Mouse (Mus musculus) hindbrain, embryonic 14.5 days (tissue): ENCODE results near the gene Ankrd34a. TPM values are rescaled to one million over a fixed set of nuclear protein-coding genes. Genes with fewer than 3 reads are reported as not detected.
A peak's percentile ranks its signal among the peaks of the same experiment; 100 is the strongest.

Experiments used
- ATAC-seq: fragments of 200-750 bp; cut with Nextera tagmentation; 2 replicates; pipeline ENCODE4 v1.8.0; 2017; ENCODE audit warnings: moderate number of reproducible peaks, mild to moderate bottlenecking, moderate TSS enrichment, moderate library complexity; ENCODE audit not compliant: low FRiP score
- DNase-seq: peaks from one replicate; pipeline ENCODE4 v3.0.0-alpha.2; 2015; ENCODE audit warnings: low spot score
- H3K27ac ChIP-seq: fragments of 300-500 bp; sonication (generic); 2 replicates; pipeline ENCODE4 v1.5.1; 2014; ENCODE audit warnings: mild to moderate bottlenecking, moderate library complexity
- H3K27me3 ChIP-seq: fragments of 300-500 bp; sonication (generic); 2 replicates; pipeline ENCODE4 v1.6.1; 2014; ENCODE audit warnings: mild to moderate bottlenecking, low read length, mixed read lengths; ENCODE audit not compliant: control insufficient read depth, insufficient read depth
- H3K36me3 ChIP-seq: fragments of 300-500 bp; sonication (generic); replicated peaks from 2 replicates; pipeline ENCODE4 v1.6.1; 2014; ENCODE audit not compliant: control insufficient read depth, insufficient read depth
- H3K4me1 ChIP-seq: fragments of 300-500 bp; sonication (generic); replicated peaks from 2 replicates; pipeline ENCODE4 v1.6.1; 2014; ENCODE audit warnings: antibody characterized with exemption, low read length, mixed read lengths; ENCODE audit not compliant: control insufficient read depth, insufficient read depth
- H3K4me2 ChIP-seq: fragments of 300-500 bp; sonication (generic); replicated peaks from 2 replicates; pipeline ENCODE4 v1.6.1; 2014; ENCODE audit warnings: mild to moderate bottlenecking, moderate library complexity
- H3K4me3 ChIP-seq: fragments of 300-500 bp; sonication (generic); replicated peaks from 2 replicates; pipeline ENCODE4 v1.5.1; 2014; ENCODE audit warnings: mild to moderate bottlenecking, low read length
- H3K9ac ChIP-seq: fragments of 300-500 bp; sonication (generic); 2 replicates; pipeline ENCODE4 v1.6.1; 2014
- H3K9me3 ChIP-seq: fragments of 300-500 bp; sonication (generic); 2 replicates; pipeline ENCODE4 v1.6.1; 2016; ENCODE audit warnings: low read length; ENCODE audit not compliant: control insufficient read depth
- WGBS: fragments of 180-500 bp; shearing (Covaris S2); extraction: QIAGEN DNeasy Blood & Tissue Kit; methylation state at CpG from one replicate; pipeline ENCODE4 v1.1.7; 2014; 5-methylcytosine and 5-hydroxymethylcytosine counted together
- polyA plus RNA-seq: library from polyadenylated mRNA; unstranded; fragments of >200 nt; fragmentation: Nextera tagmentation; extraction: Ambion mirVana; gene quantifications from 2 replicates; pipeline ENCODE4 v1.2.1, GENCODE M21; 2014

Gene Ankrd34a
- polyA plus RNA-seq, 1 experiment from 2014 or later, result 17.5 TPM

GRCm38 (mm10) chr3:96576690-96577541 lies 19.5 kb upstream of the Ankrd34a start, which contains the start of gene Gm16253:
TSS of gene Gm16253 (plus strand) at chr3:96576984.
- Histone ChIP-seq H3K36me3 (0 out of 2 replicates have a peak, but pooled peaks cover 4% of the 10 kb centered on the region), H3K9ac (no peak within 1 kb of the TSS), H3K4me2 (peak within 1 kb of the TSS; percentile 47), H3K4me3 (peak within 1 kb of the TSS; percentile 6; the same call in 1 of the 2 replicates), H3K27ac (peak within 1 kb of the TSS; percentile 64), H3K27me3 (0 out of 2 replicates have a peak, but pooled peaks cover 2% of the 10 kb centered on the region), H3K4me1 (peaks cover 14% of the 10 kb centered on the region; the same call in 1 of the 2 replicates), H3K9me3 (no peaks in the 10 kb centered on the region)
- peak; percentile 81 for DNase-seq
- WGBS, result 26% methylated on average over 17 of the region's 17 CpGs
- peak; percentile 85 for ATAC-seq

GRCm38 (mm10) chr3:96577566-96577965 lies 18.9 kb upstream of the Ankrd34a start:
- H3K4me1 ChIP-seq, result peaks cover 14% of the 10 kb centered on the region; the same call in 1 of the 2 replicates
- no peak overlapping the region for H3K9ac ChIP-seq
- H3K4me3 ChIP-seq, result no peak overlapping the region
- no peak for ATAC-seq
- DNase-seq, result no peak
- 0 out of 2 replicates have a peak, but pooled peaks cover 4% of the 10 kb centered on the region for H3K36me3 ChIP-seq
- 0 out of 2 replicates have a peak, but pooled peaks cover 2% of the 10 kb centered on the region for H3K27me3 ChIP-seq
- no peaks in the 10 kb centered on the region for H3K9me3 ChIP-seq
- 76% methylated on average over 4 of the region's 4 CpGs for WGBS
- no peak overlapping the region for H3K4me2 ChIP-seq
- 0 out of 2 replicates have a peak overlapping the region, but pooled peaks have one; percentile 60 for H3K27ac ChIP-seq

- Histone ChIP-seq H3K9ac (no peak overlapping the region), H3K4me2 (no peak overlapping the region)
- WGBS, result 79% methylated on average over 12 of the region's 12 CpGs
Measured at GRCm38 (mm10) chr3:96578561-96579238, 17.7 kb upstream of the Ankrd34a start.

GRCm38 (mm10) chr3:96579239-96579750 lies 17.1 kb upstream of the Ankrd34a start:
- peaks cover 14% of the 10 kb centered on the region; the same call in 1 of the 2 replicates for H3K4me1 ChIP-seq
- 0 out of 2 replicates have a peak, but pooled peaks cover 4% of the 10 kb centered on the region for H3K36me3 ChIP-seq
- 79% methylated on average over 4 of the region's 4 CpGs for WGBS
- no peak overlapping the region for H3K4me3 ChIP-seq
- no peak overlapping the region for H3K27ac ChIP-seq
- H3K4me2 ChIP-seq, result no peak overlapping the region
- no peak overlapping the region for H3K9ac ChIP-seq
- H3K27me3 ChIP-seq, result 0 out of 2 replicates have a peak, but pooled peaks cover 2% of the 10 kb centered on the region
- no peak for ATAC-seq
- DNase-seq, result no peak
- H3K9me3 ChIP-seq, result no peaks in the 10 kb centered on the region

More at GRCm38 (mm10) chr3:96578561-96579238, 17.7 kb upstream of the Ankrd34a start:
- no peak overlapping the region for H3K27ac ChIP-seq
- H3K9me3 ChIP-seq, result no peaks in the 10 kb centered on the region
- 0 out of 2 replicates have a peak, but pooled peaks cover 4% of the 10 kb centered on the region for H3K36me3 ChIP-seq
- 0 out of 2 replicates have a peak, but pooled peaks cover 2% of the 10 kb centered on the region for H3K27me3 ChIP-seq
- DNase-seq, result no peak
- no peak for ATAC-seq
- peaks cover 14% of the 10 kb centered on the region; the same call in 1 of the 2 replicates for H3K4me1 ChIP-seq
- no peak overlapping the region for H3K4me3 ChIP-seq

GRCm38 (mm10) chr3:96579885-96580454 lies 16.5 kb upstream of the Ankrd34a start:
- Histone ChIP-seq H3K9ac (peak overlapping the region; percentile 58), H3K27ac (no peak overlapping the region), H3K4me3 (peak overlapping the region; percentile 21), H3K4me1 (peaks cover 14% of the 10 kb centered on the region; the same call in 1 of the 2 replicates), H3K9me3 (no peaks in the 10 kb centered on the region), H3K4me2 (peak overlapping the region; percentile 55), H3K27me3 (0 out of 2 replicates have a peak, but pooled peaks cover 2% of the 10 kb centered on the region), H3K36me3 (0 out of 2 replicates have a peak, but pooled peaks cover 4% of the 10 kb centered on the region)
- WGBS, result 9% methylated on average over 15 of the region's 16 CpGs
- peak; percentile 79 for ATAC-seq
- DNase-seq, result peak; percentile 93

GRCm38 (mm10) chr3:96581141-96581540 lies 15.3 kb upstream of the Ankrd34a start:
- 53% methylated on average over 6 of the region's 6 CpGs for WGBS
- no peak for ATAC-seq
- no peak overlapping the region for H3K27ac ChIP-seq
- peaks cover 14% of the 10 kb centered on the region; the same call in 1 of the 2 replicates for H3K4me1 ChIP-seq
- H3K4me3 ChIP-seq, result no peak overlapping the region
- no peaks in the 10 kb centered on the region for H3K9me3 ChIP-seq
- H3K4me2 ChIP-seq, result 0 out of 2 replicates have a peak overlapping the region, but pooled peaks have one; percentile 55
- H3K9ac ChIP-seq, result peak overlapping the region; percentile 58; the same call in 1 of the 2 replicates
- H3K36me3 ChIP-seq, result 0 out of 2 replicates have a peak, but pooled peaks cover 4% of the 10 kb centered on the region
- 0 out of 2 replicates have a peak, but pooled peaks cover 2% of the 10 kb centered on the region for H3K27me3 ChIP-seq
- no peak for DNase-seq

GRCm38 (mm10) chr3:96581771-96582515 lies 14.5 kb upstream of the Ankrd34a start:
- WGBS, result 87% methylated on average over 16 of the region's 16 CpGs
- no peak overlapping the region for H3K27ac ChIP-seq
- H3K9me3 ChIP-seq, result no peaks in the 10 kb centered on the region
- H3K4me2 ChIP-seq, result no peak overlapping the region
- DNase-seq (no peak), ATAC-seq (no peak)
- H3K36me3 ChIP-seq, result 0 out of 2 replicates have a peak, but pooled peaks cover 4% of the 10 kb centered on the region
- H3K27me3 ChIP-seq, result 0 out of 2 replicates have a peak, but pooled peaks cover 2% of the 10 kb centered on the region
- H3K4me3 ChIP-seq, result no peak overlapping the region
- peaks cover 13% of the 10 kb centered on the region; the same call in 1 of the 2 replicates for H3K4me1 ChIP-seq
- H3K9ac ChIP-seq, result no peak overlapping the region

- no peak overlapping the region for H3K4me3 ChIP-seq
- ATAC-seq (no peak), DNase-seq (no peak)
- 87% methylated on average over 5 of the region's 5 CpGs for WGBS
- 0 out of 2 replicates have a peak, but pooled peaks cover 2% of the 10 kb centered on the region for H3K27me3 ChIP-seq
- peaks cover 9% of the 10 kb centered on the region; the same call in 1 of the 2 replicates for H3K4me1 ChIP-seq
- 0 out of 2 replicates have a peak, but pooled peaks cover 4% of the 10 kb centered on the region for H3K36me3 ChIP-seq
- no peak overlapping the region for H3K4me2 ChIP-seq
- no peaks in the 10 kb centered on the region for H3K9me3 ChIP-seq
- H3K9ac ChIP-seq, result no peak overlapping the region
- no peak overlapping the region for H3K27ac ChIP-seq
Measured at GRCm38 (mm10) chr3:96583386-96583785, 13.1 kb upstream of the Ankrd34a start.
